In genomic region chr2:131187602-131187922, GRCm38 (mm10) we compare ENCODE assay signal across 8 mouse cellular contexts. TPM values are rescaled to one million over a fixed set of nuclear protein-coding genes. Genes with fewer than 3 reads are reported as not detected.
DNase-seq lines count a peak whose midpoint lies in the region; ATAC-seq and TF ChIP-seq lines count a peak whose summit lies in the region.
"Had no signal": no experiment of that assay in that cellular context is flagged by ENCODE, and none has a peak within 500 bp of the region (broad histone marks: within the 10 kb centered on the region; RNA-seq: fewer than 3 reads in every experiment).

No protein-coding gene starts in this region.

- no peak for ATAC-seq in lung, embryonic 14.5 days (ENCODE audit: insufficient read depth)
- no peak for ATAC-seq in limb, embryonic 13.5 days (ENCODE audit: low FRiP score, low read depth)

- no peaks in the 10 kb centered on the region for H3K27me3 ChIP-seq in lung, embryonic 14.5 days (ENCODE audit: insufficient read depth, low read length)
- peaks cover 16% of the 10 kb centered on the region for H3K27me3 ChIP-seq in forebrain, embryonic 10.5 days (ENCODE audit: poor library complexity, severe bottlenecking)
- H3K27me3 ChIP-seq in limb, embryonic 13.5 days = no peaks in the 10 kb centered on the region
- H3K27me3 ChIP-seq in small intestine, adult 2 months (ENCODE audit: control insufficient read depth, insufficient read depth, low read length) = no peaks in the 10 kb centered on the region

- no peaks in the 10 kb centered on the region for H3K9me3 ChIP-seq in lung, embryonic 14.5 days (ENCODE audit: low read depth, low read length)
- H3K9me3 ChIP-seq in forebrain, embryonic 10.5 days = no peaks in the 10 kb centered on the region
- H3K9me3 ChIP-seq in limb, embryonic 13.5 days = no peaks in the 10 kb centered on the region

- H3K4me3 ChIP-seq in lung, embryonic 14.5 days (ENCODE audit: low read depth, low read length) = peak overlapping the region; percentile 71
- H3K4me3 ChIP-seq in forebrain, embryonic 10.5 days = peak overlapping the region; percentile 83
- peak overlapping the region; percentile 71 for H3K4me3 ChIP-seq in limb, embryonic 13.5 days
- peak overlapping the region; percentile 94 for H3K4me3 ChIP-seq in small intestine, adult 2 months (ENCODE audit: low read depth, low read length)

- H3K9ac ChIP-seq in lung, embryonic 14.5 days = peak overlapping the region; percentile 80
- H3K9ac ChIP-seq in limb, embryonic 13.5 days = peak overlapping the region; percentile 81

- WGBS in lung, embryonic 14.5 days = 25% methylated on average over 3 of the region's 3 CpGs
- WGBS in forebrain, embryonic 10.5 days = 21% methylated on average over 3 of the region's 3 CpGs
- 15% methylated on average over 3 of the region's 3 CpGs for WGBS in limb, embryonic 13.5 days
- 45% methylated on average over 3 of the region's 3 CpGs for WGBS in small intestine, adult 2 months

- H3K4me1 ChIP-seq in lung, embryonic 14.5 days (ENCODE audit: insufficient read depth) = peaks cover 8% of the 10 kb centered on the region; the same call in 1 of the 2 replicates
- peaks cover 62% of the 10 kb centered on the region for H3K4me1 ChIP-seq in forebrain, embryonic 10.5 days
- peaks cover 43% of the 10 kb centered on the region for H3K4me1 ChIP-seq in limb, embryonic 13.5 days
- peaks cover 14% of the 10 kb centered on the region; the same call in 1 of the 2 replicates for H3K4me1 ChIP-seq in small intestine, adult 2 months (ENCODE audit: control insufficient read depth, insufficient read depth, insufficient read length, low read length)

- peak overlapping the region; percentile 76; the same call in 1 of the 2 replicates for H3K27ac ChIP-seq in lung, embryonic 14.5 days (ENCODE audit: low read depth)
- H3K27ac ChIP-seq in forebrain, embryonic 10.5 days = peak overlapping the region; percentile 96
- peak overlapping the region; percentile 77; the same call in 1 of the 2 replicates for H3K27ac ChIP-seq in limb, embryonic 13.5 days
- H3K27ac ChIP-seq in small intestine, adult 2 months (ENCODE audit: insufficient read depth, low read depth, low read length) = no peak overlapping the region

- peaks cover 21% of the 10 kb centered on the region for H3K36me3 ChIP-seq in lung, embryonic 14.5 days (ENCODE audit: insufficient read depth)
- H3K36me3 ChIP-seq in forebrain, embryonic 10.5 days (replicated peaks) = peaks cover 36% of the 10 kb centered on the region
- H3K36me3 ChIP-seq in limb, embryonic 13.5 days = peaks cover 24% of the 10 kb centered on the region
- H3K36me3 ChIP-seq in small intestine, adult 2 months (ENCODE audit: control insufficient read depth, insufficient read depth, low read length) = peaks cover 8% of the 10 kb centered on the region

- TF ChIP-seq POLR2A in small intestine, adult 2 months (IDR thresholded peaks at IDR 0.05; ENCODE audit: low read depth, low read length) = no peak

- peak overlapping the region; percentile 88 for H3K4me2 ChIP-seq in lung, embryonic 14.5 days
- peak overlapping the region; percentile 92 for H3K4me2 ChIP-seq in limb, embryonic 13.5 days (replicated peaks)

- no peak for DNase-seq in lung, embryonic 14.5 days
- DNase-seq in lung, postnatal 25 days (ENCODE audit: low spot score) = no peak
- peak; percentile 49 for DNase-seq in forebrain, embryonic 10.5 days (ENCODE audit: extremely low spot score, low spot score)
- no peak for DNase-seq in ovary, adult 18-20 months (ENCODE audit: low spot score)
- DNase-seq in left cerebral cortex, adult 8-10 months (ENCODE audit: low spot score in 2 of 2) = no peak
- DNase-seq: adrenal gland, adult 8-10 months had no signal

- no peak for TF ChIP-seq CTCF in lung, embryonic 14.5 days (IDR thresholded peaks at IDR 0.05; ENCODE audit: low read depth)
- TF ChIP-seq CTCF in small intestine, adult 2 months (IDR thresholded peaks at IDR 0.05; ENCODE audit: extremely low read depth, insufficient read length, insufficient replicate concordance, low read depth, low read length) = no peak

RNA-seq across cellular contexts. Expression of gene Spef1, which starts 0.5 kb away (rescaled TPM):
- polyA plus RNA-seq in lung, embryonic 14.5 days (2014; fragmentation: Nextera tagmentation; extraction: Ambion mirVana) = 4.4 and 5.7 TPM in 2 replicates
- 4.4 and 4.6 TPM in 2 replicates for polyA plus RNA-seq in forebrain, embryonic 10.5 days (2016; fragmentation: Nextera tagmentation; extraction: Ambion mirVana)
- 4.7 and 5.5 TPM in 2 replicates for polyA plus RNA-seq in limb, embryonic 13.5 days (2015; fragmentation: Nextera tagmentation; extraction: Ambion mirVana)
- polyA plus RNA-seq in small intestine, adult 2 months (2012; rRNA removed) = 5.6 and 8.2 TPM in 2 replicates
- 1 to 10 TPM; 7.4 to 8.3 (median 8.1) TPM for total RNA-seq in left cerebral cortex, adult 8-10 months (2022)

RNA-seq across cellular contexts. Expression of gene Cdc25b, which starts 0.8 kb away (rescaled TPM):
- polyA plus RNA-seq in lung, embryonic 14.5 days (2014; fragmentation: Nextera tagmentation; extraction: Ambion mirVana) = 54.6 and 59.6 TPM in 2 replicates
- 65.9 and 79.3 TPM in 2 replicates for polyA plus RNA-seq in forebrain, embryonic 10.5 days (2016; fragmentation: Nextera tagmentation; extraction: Ambion mirVana)
- 57.6 and 60.3 TPM in 2 replicates for polyA plus RNA-seq in limb, embryonic 13.5 days (2015; fragmentation: Nextera tagmentation; extraction: Ambion mirVana)
- 11.6 and 22.4 TPM in 2 replicates for polyA plus RNA-seq in small intestine, adult 2 months (2012; rRNA removed)
- total RNA-seq in left cerebral cortex, adult 8-10 months (2022) = 10 to 100 TPM; 18.3 to 21.9 (median 19.1) TPM

RNA-seq across cellular contexts. Expression of gene Cenpb, which starts 7.7 kb away (rescaled TPM):
- 9.3 and 9.7 TPM in 2 replicates for polyA plus RNA-seq in lung, embryonic 14.5 days (2014; fragmentation: Nextera tagmentation; extraction: Ambion mirVana)
- 8.9 and 10.0 TPM in 2 replicates for polyA plus RNA-seq in forebrain, embryonic 10.5 days (2016; fragmentation: Nextera tagmentation; extraction: Ambion mirVana)
- polyA plus RNA-seq in limb, embryonic 13.5 days (2015; fragmentation: Nextera tagmentation; extraction: Ambion mirVana) = 11.2 and 11.6 TPM in 2 replicates
- 57.7 and 95.1 TPM in 2 replicates for polyA plus RNA-seq in small intestine, adult 2 months (2012; rRNA removed)
- 10 to 100 TPM; 73.8 to 80.9 (median 75.8) TPM for total RNA-seq in left cerebral cortex, adult 8-10 months (2022)

RNA-seq across cellular contexts. Expression of gene Ap5s1, which starts 19.3 kb away (rescaled TPM):
- polyA plus RNA-seq in lung, embryonic 14.5 days (2014; fragmentation: Nextera tagmentation; extraction: Ambion mirVana) = 24.5 and 25.5 TPM in 2 replicates
- polyA plus RNA-seq in forebrain, embryonic 10.5 days (2016; fragmentation: Nextera tagmentation; extraction: Ambion mirVana) = 23.2 and 26.9 TPM in 2 replicates
- 28.0 and 31.3 TPM in 2 replicates for polyA plus RNA-seq in limb, embryonic 13.5 days (2015; fragmentation: Nextera tagmentation; extraction: Ambion mirVana)
- 37.1 and 90.0 TPM in 2 replicates for polyA plus RNA-seq in small intestine, adult 2 months (2012; rRNA removed)
- total RNA-seq in left cerebral cortex, adult 8-10 months (2022) = 10 to 100 TPM; 23.9 to 28.5 (median 26.2) TPM

RNA-seq across cellular contexts. Expression of gene 1700037H04Rik, which starts 27.7 kb away (rescaled TPM):
- polyA plus RNA-seq in lung, embryonic 14.5 days (2014; fragmentation: Nextera tagmentation; extraction: Ambion mirVana) = 70.6 and 76.1 TPM in 2 replicates
- 128 and 129 TPM in 2 replicates for polyA plus RNA-seq in forebrain, embryonic 10.5 days (2016; fragmentation: Nextera tagmentation; extraction: Ambion mirVana)
- 55.2 and 56.0 TPM in 2 replicates for polyA plus RNA-seq in limb, embryonic 13.5 days (2015; fragmentation: Nextera tagmentation; extraction: Ambion mirVana)
- 52.3 and 57.2 TPM in 2 replicates for polyA plus RNA-seq in small intestine, adult 2 months (2012; rRNA removed)
- 10 to 100 TPM; 84.5 to 96.9 (median 92.6) TPM for total RNA-seq in left cerebral cortex, adult 8-10 months (2022)
